Mouse (Mus musculus) embryonic fibroblast, embryonic 13.5 days (primary cell): ENCODE measurements around the gene Ncs1.

Experiments
- CTCF ChIP-seq: IDR thresholded peaks from 2 replicates; pipeline ENCODE4 v1.5.1; 2011; ENCODE audit warnings: mild to moderate bottlenecking, control low read depth, low read length, moderate library complexity, borderline replicate concordance; ENCODE audit not compliant: insufficient read depth
- POLR2A ChIP-seq: IDR thresholded peaks from 2 replicates; pipeline ENCODE4 v1.6.1; 2011; ENCODE audit warnings: low read depth, mild to moderate bottlenecking, control low read depth, low read length, moderate library complexity

DNA sequence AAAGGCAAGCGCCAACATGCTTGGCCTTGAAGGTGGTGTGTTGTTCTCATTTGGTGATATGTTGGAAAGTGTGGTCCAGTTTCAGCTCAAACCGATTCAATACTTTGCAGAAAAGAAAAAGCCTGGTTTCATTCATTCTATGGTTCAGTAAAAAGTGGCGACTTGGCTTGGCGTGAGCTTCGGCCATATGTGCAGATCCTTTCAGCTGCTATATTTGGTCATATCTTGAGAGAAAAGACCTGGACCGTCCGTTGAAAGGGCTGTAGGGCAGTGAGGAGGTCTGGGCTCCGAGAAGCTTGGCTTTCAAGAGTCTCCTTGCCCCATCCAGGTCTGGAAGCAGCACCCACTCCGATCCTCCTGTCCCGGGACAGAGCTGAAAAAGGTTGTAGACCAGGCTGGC, 24.2 kb downstream of the Ncs1 start:
- TF ChIP-seq CTCF (no peak), POLR2A (no peak)
